Mouse (Mus musculus) limb, embryonic 12.5 days (tissue): ENCODE results near the gene Cacna1c. TPM values are rescaled to one million over a fixed set of nuclear protein-coding genes. Genes with fewer than 3 reads are reported as not detected.

ENCODE experiments used
- ATAC-seq: fragments of 200-750 bp; cut with Nextera tagmentation; 2 replicates; pipeline ENCODE4 v1.8.0; 2017; ENCODE audit warnings: low read depth, moderate TSS enrichment; ENCODE audit not compliant: insufficient number of reproducible peaks, insufficient read depth, low FRiP score, low TSS enrichment
- H3K27ac ChIP-seq: fragments of 300-500 bp; sonication (generic); 2 replicates; pipeline ENCODE4 v1.5.1; 2016; ENCODE audit warnings: mild to moderate bottlenecking, moderate library complexity
- H3K27me3 ChIP-seq: fragments of 300-500 bp; sonication (generic); 2 replicates; pipeline ENCODE4 v1.6.1; 2016; ENCODE audit warnings: mild to moderate bottlenecking, moderate library complexity
- H3K36me3 ChIP-seq: fragments of 300-500 bp; sonication (generic); 2 replicates; pipeline ENCODE4 v1.6.1; 2016; ENCODE audit warnings: mild to moderate bottlenecking, moderate library complexity
- H3K4me1 ChIP-seq: fragments of 300-500 bp; sonication (generic); replicated peaks from 2 replicates; pipeline ENCODE4 v1.6.1; 2016
- H3K4me2 ChIP-seq: fragments of 300-500 bp; sonication (generic); 2 replicates; pipeline ENCODE4 v1.6.1; 2016; ENCODE audit warnings: mild to moderate bottlenecking, moderate library complexity
- H3K4me3 ChIP-seq: fragments of 300-500 bp; sonication (generic); replicated peaks from 2 replicates; pipeline ENCODE4 v1.5.1; 2016; ENCODE audit warnings: mild to moderate bottlenecking
- H3K9ac ChIP-seq: fragments of 300-500 bp; sonication (generic); replicated peaks from 2 replicates; pipeline ENCODE4 v1.6.1; 2016; ENCODE audit warnings: mild to moderate bottlenecking, moderate library complexity
- H3K9me3 ChIP-seq: fragments of 300-500 bp; sonication (generic); 2 replicates; pipeline ENCODE4 v1.6.1; 2016; ENCODE audit warnings: mild to moderate bottlenecking, moderate library complexity
- WGBS: fragments of 180-500 bp; shearing (Covaris S2); methylation state at CpG from one replicate; pipeline ENCODE4 v1.1.7; 2016; 5-methylcytosine and 5-hydroxymethylcytosine counted together
- polyA plus RNA-seq: library from polyadenylated mRNA; unstranded; fragments of >200 nt; fragmentation: Nextera tagmentation; extraction: Ambion mirVana; gene quantifications from 2 replicates; pipeline ENCODE4 v1.2.1, GENCODE M21; 2016

Gene Cacna1c
- polyA plus RNA-seq, 1 experiment from 2014 or later, result 13.8 TPM

GRCm38 (mm10) chr6:118827560-118827959 lies 368.7 kb downstream of the Cacna1c start:
- Histone ChIP-seq H3K4me2 (no peak overlapping the region), H3K36me3 (no peaks in the 10 kb centered on the region), H3K4me3 (no peak overlapping the region), H3K27me3 (no peaks in the 10 kb centered on the region), H3K4me1 (peaks cover 19% of the 10 kb centered on the region), H3K9ac (0 out of 2 replicates have a peak overlapping the region, but pooled peaks have one; percentile 4), H3K27ac (peak overlapping the region; percentile 77), H3K9me3 (no peaks in the 10 kb centered on the region)
- peak; percentile 68; the same call in 1 of the 2 replicates for ATAC-seq
- WGBS, result 43% methylated on average over 8 of the region's 8 CpGs

GRCm38 (mm10) chr6:118825400-118825871 lies 370.8 kb downstream of the Cacna1c start:
- H3K27ac ChIP-seq, result no peak overlapping the region
- no peaks in the 10 kb centered on the region for H3K9me3 ChIP-seq
- no peak for ATAC-seq
- H3K27me3 ChIP-seq, result no peaks in the 10 kb centered on the region
- no peak overlapping the region for H3K9ac ChIP-seq
- H3K4me3 ChIP-seq, result no peak overlapping the region
- 73% methylated on average over 6 of the region's 6 CpGs for WGBS
- peaks cover 32% of the 10 kb centered on the region for H3K4me1 ChIP-seq
- no peak overlapping the region for H3K4me2 ChIP-seq
- no peaks in the 10 kb centered on the region for H3K36me3 ChIP-seq

GRCm38 (mm10) chr6:118821536-118821935 lies 374.7 kb downstream of the Cacna1c start:
- no peaks in the 10 kb centered on the region for H3K36me3 ChIP-seq
- 87% methylated on average over 5 of the region's 5 CpGs for WGBS
- H3K9ac ChIP-seq, result no peak overlapping the region
- H3K9me3 ChIP-seq, result no peaks in the 10 kb centered on the region
- H3K4me1 ChIP-seq, result peaks cover 27% of the 10 kb centered on the region
- H3K4me2 ChIP-seq, result no peak overlapping the region
- no peak overlapping the region for H3K4me3 ChIP-seq
- H3K27ac ChIP-seq, result no peak overlapping the region
- ATAC-seq, result no peak
- H3K27me3 ChIP-seq, result no peaks in the 10 kb centered on the region

- H3K9ac ChIP-seq, result no peak overlapping the region
- H3K9me3 ChIP-seq, result no peaks in the 10 kb centered on the region
- H3K4me2 ChIP-seq, result no peak overlapping the region
- H3K4me1 ChIP-seq, result peaks cover 22% of the 10 kb centered on the region
- no peak overlapping the region for H3K27ac ChIP-seq
- no peak for ATAC-seq
- no peaks in the 10 kb centered on the region for H3K36me3 ChIP-seq
- WGBS, result 82% methylated on average over 7 of the region's 7 CpGs
- H3K27me3 ChIP-seq, result no peaks in the 10 kb centered on the region
- no peak overlapping the region for H3K4me3 ChIP-seq
Observed at GRCm38 (mm10) chr6:118819657-118820056, 376.6 kb downstream of the Cacna1c start.

- no peaks in the 10 kb centered on the region for H3K36me3 ChIP-seq
Observed at GRCm38 (mm10) chr6:118817928-118818503, 378.2 kb downstream of the Cacna1c start.

GRCm38 (mm10) chr6:118816253-118816652 lies 380.0 kb downstream of the Cacna1c start:
- Histone ChIP-seq H3K27ac (no peak overlapping the region), H3K36me3 (no peaks in the 10 kb centered on the region), H3K4me2 (no peak overlapping the region), H3K4me1 (peaks cover 17% of the 10 kb centered on the region), H3K27me3 (no peaks in the 10 kb centered on the region), H3K9ac (no peak overlapping the region), H3K9me3 (no peaks in the 10 kb centered on the region), H3K4me3 (no peak overlapping the region)
- 88% methylated on average over 6 of the region's 6 CpGs for WGBS
- ATAC-seq, result no peak

More at GRCm38 (mm10) chr6:118817928-118818503, 378.2 kb downstream of the Cacna1c start:
- Histone ChIP-seq H3K9ac (no peak overlapping the region), H3K4me2 (no peak overlapping the region), H3K4me3 (no peak overlapping the region), H3K9me3 (no peaks in the 10 kb centered on the region), H3K27ac (no peak overlapping the region), H3K27me3 (no peaks in the 10 kb centered on the region), H3K4me1 (peaks cover 22% of the 10 kb centered on the region)
- WGBS, result 50% methylated on average over 5 of the region's 5 CpGs
- no peak for ATAC-seq

- Histone ChIP-seq H3K9ac (no peak overlapping the region), H3K36me3 (no peaks in the 10 kb centered on the region), H3K4me2 (no peak overlapping the region), H3K4me3 (no peak overlapping the region), H3K9me3 (no peaks in the 10 kb centered on the region), H3K27ac (no peak overlapping the region), H3K4me1 (peaks cover 4% of the 10 kb centered on the region; the same call in 1 of the 2 replicates), H3K27me3 (no peaks in the 10 kb centered on the region)
- no peak for ATAC-seq
- 84% methylated on average over 3 of the region's 3 CpGs for WGBS
Observed at GRCm38 (mm10) chr6:118812556-118812955, 383.7 kb downstream of the Cacna1c start.

- Histone ChIP-seq H3K36me3 (no peaks in the 10 kb centered on the region), H3K27me3 (no peaks in the 10 kb centered on the region), H3K27ac (no peak overlapping the region), H3K4me1 (peaks cover 4% of the 10 kb centered on the region; the same call in 1 of the 2 replicates), H3K9ac (no peak overlapping the region), H3K4me2 (no peak overlapping the region), H3K4me3 (no peak overlapping the region), H3K9me3 (no peaks in the 10 kb centered on the region)
- WGBS, result 91% methylated on average over 4 of the region's 4 CpGs
- ATAC-seq, result no peak
Observed at GRCm38 (mm10) chr6:118812007-118812406, 384.2 kb downstream of the Cacna1c start.

GRCm38 (mm10) chr6:118810834-118811233 lies 385.4 kb downstream of the Cacna1c start:
- peaks cover 4% of the 10 kb centered on the region; the same call in 1 of the 2 replicates for H3K4me1 ChIP-seq
- ATAC-seq, result no peak
- no peak overlapping the region for H3K4me2 ChIP-seq
- no peak overlapping the region for H3K9ac ChIP-seq
- no peaks in the 10 kb centered on the region for H3K27me3 ChIP-seq
- H3K9me3 ChIP-seq, result no peaks in the 10 kb centered on the region
- H3K4me3 ChIP-seq, result no peak overlapping the region
- no peaks in the 10 kb centered on the region for H3K36me3 ChIP-seq
- H3K27ac ChIP-seq, result no peak overlapping the region
- WGBS, result 67% methylated on average over 1 of the region's 1 CpGs

- 91% methylated on average over 4 of the region's 4 CpGs for WGBS
- H3K9me3 ChIP-seq, result no peaks in the 10 kb centered on the region
- no peaks in the 10 kb centered on the region for H3K4me1 ChIP-seq
- no peak overlapping the region for H3K4me2 ChIP-seq
- no peaks in the 10 kb centered on the region for H3K36me3 ChIP-seq
- no peak overlapping the region for H3K4me3 ChIP-seq
- H3K27me3 ChIP-seq, result no peaks in the 10 kb centered on the region
- ATAC-seq, result no peak
- no peak overlapping the region for H3K27ac ChIP-seq
- H3K9ac ChIP-seq, result no peak overlapping the region
Observed at GRCm38 (mm10) chr6:118805139-118805538, 391.1 kb downstream of the Cacna1c start.

GRCm38 (mm10) chr6:118802286-118802685 lies 393.9 kb downstream of the Cacna1c start:
- Histone ChIP-seq H3K36me3 (no peaks in the 10 kb centered on the region), H3K27ac (no peak overlapping the region), H3K27me3 (no peaks in the 10 kb centered on the region), H3K4me3 (no peak overlapping the region), H3K4me2 (no peak overlapping the region), H3K4me1 (no peaks in the 10 kb centered on the region), H3K9ac (no peak overlapping the region), H3K9me3 (no peaks in the 10 kb centered on the region)
- ATAC-seq, result no peak
- 78% methylated on average over 11 of the region's 11 CpGs for WGBS

- Histone ChIP-seq H3K27ac (no peak overlapping the region), H3K9me3 (no peaks in the 10 kb centered on the region), H3K9ac (no peak overlapping the region), H3K36me3 (no peaks in the 10 kb centered on the region), H3K4me2 (no peak overlapping the region), H3K27me3 (no peaks in the 10 kb centered on the region), H3K4me1 (peaks cover 10% of the 10 kb centered on the region), H3K4me3 (no peak overlapping the region)
- no peak for ATAC-seq
- whole genome bisulfite sequencing, result 97% methylated on average over 4 of the region's 4 CpGs
Observed at GRCm38 (mm10) chr6:118796393-118796792, 399.8 kb downstream of the Cacna1c start.
